Mouse (Mus musculus) kidney, adult 8-10 months (tissue): ENCODE data around the gene St6galnac1.
"Not testable (repeated sequence)": the region's sequence is repeated elsewhere in the genome, so short reads cannot be mapped to it uniquely, and the experiment has no call there.

Experiments used
- DNase-seq, 2 experiments: peaks; one replicate each; pipeline ENCODE4 v3.0.0; 2022

Gene St6galnac1

GRCm38 (mm10) chr11:116807116-116807515 lies 31.8 kb upstream of the St6galnac1 start:
- no peak for DNase-seq

GRCm38 (mm10) chr11:116806136-116807071 lies 31.1 kb upstream of the St6galnac1 start:
- DNase-seq, result no peak

- no peak for DNase-seq
These were observed 27.4 kb upstream of the St6galnac1 start for GRCm38 (mm10) chr11:116802709-116803108.

GRCm38 (mm10) chr11:116801106-116801505 lies 25.8 kb upstream of the St6galnac1 start:
- DNase-seq, result no peak

- no peak for DNase-seq
These were observed 24.1 kb upstream of the St6galnac1 start for GRCm38 (mm10) chr11:116799364-116799763.

- DNase-seq, result no peak
These were observed 8.9 kb upstream of the St6galnac1 start for GRCm38 (mm10) chr11:116784221-116784620.

- no peak for DNase-seq
These were observed 7.4 kb upstream of the St6galnac1 start for GRCm38 (mm10) chr11:116782737-116783145.

- no peak for DNase-seq
These were observed 2.1 kb downstream of the St6galnac1 start for GRCm38 (mm10) chr11:116773205-116773604.

- DNase-seq, result no peak
These were observed 5.4 kb downstream of the St6galnac1 start for GRCm38 (mm10) chr11:116769873-116770272.

GRCm38 (mm10) chr11:116764946-116765345 lies 10.4 kb downstream of the St6galnac1 start:
- no peak for DNase-seq

- no peak for DNase-seq
These were observed 11.0 kb downstream of the St6galnac1 start for GRCm38 (mm10) chr11:116764346-116764745.

GRCm38 (mm10) chr11:116755191-116755590 lies 20.1 kb downstream of the St6galnac1 start:
- DNase-seq, result no peak

- DNase-seq, result peak; percentile 24 to 34
These were observed 21.4 kb downstream of the St6galnac1 start for GRCm38 (mm10) chr11:116753674-116754470.

- no peak for DNase-seq
These were observed 25.6 kb downstream of the St6galnac1 start for GRCm38 (mm10) chr11:116749733-116750132.

GRCm38 (mm10) chr11:116748692-116749091 lies 26.6 kb downstream of the St6galnac1 start:
- DNase-seq, result not testable (repeated sequence)

- not testable (repeated sequence) for DNase-seq
These were observed 28.5 kb downstream of the St6galnac1 start for GRCm38 (mm10) chr11:116746822-116747221.

- DNase-seq, result not testable (repeated sequence)
These were observed 29.9 kb downstream of the St6galnac1 start for GRCm38 (mm10) chr11:116745457-116745856.

GRCm38 (mm10) chr11:116738411-116738810 lies 36.9 kb downstream of the St6galnac1 start:
- peak in 1 of 2 experiments; percentile 41 for DNase-seq

GRCm38 (mm10) chr11:116732536-116732935 lies 42.8 kb downstream of the St6galnac1 start:
- no peak for DNase-seq

- not testable (repeated sequence) for DNase-seq
These were observed 44.2 kb downstream of the St6galnac1 start for GRCm38 (mm10) chr11:116731060-116731580.

GRCm38 (mm10) chr11:116729276-116730008 lies 45.9 kb downstream of the St6galnac1 start:
- DNase-seq, result no peak

- no peak for DNase-seq
These were observed 49.2 kb downstream of the St6galnac1 start for GRCm38 (mm10) chr11:116726156-116726555.
